Mouse (Mus musculus) limb, embryonic 12.5 days (tissue): Measurements from ENCODE around the gene Slc38a9. TPM values are rescaled to one million over a fixed set of nuclear protein-coding genes. Genes with fewer than 3 reads are reported as not detected.

Experiments
- ATAC-seq: fragments of 200-750 bp; cut with Nextera tagmentation; 2 replicates; pipeline ENCODE4 v1.8.0; 2017; ENCODE audit warnings: low read depth, moderate TSS enrichment; ENCODE audit not compliant: insufficient number of reproducible peaks, insufficient read depth, low FRiP score, low TSS enrichment
- H3K27ac ChIP-seq: fragments of 300-500 bp; sonication (generic); 2 replicates; pipeline ENCODE4 v1.5.1; 2016; ENCODE audit warnings: mild to moderate bottlenecking, moderate library complexity
- H3K27me3 ChIP-seq: fragments of 300-500 bp; sonication (generic); 2 replicates; pipeline ENCODE4 v1.6.1; 2016; ENCODE audit warnings: mild to moderate bottlenecking, moderate library complexity
- H3K36me3 ChIP-seq: fragments of 300-500 bp; sonication (generic); 2 replicates; pipeline ENCODE4 v1.6.1; 2016; ENCODE audit warnings: mild to moderate bottlenecking, moderate library complexity
- H3K4me1 ChIP-seq: fragments of 300-500 bp; sonication (generic); replicated peaks from 2 replicates; pipeline ENCODE4 v1.6.1; 2016
- H3K4me2 ChIP-seq: fragments of 300-500 bp; sonication (generic); 2 replicates; pipeline ENCODE4 v1.6.1; 2016; ENCODE audit warnings: mild to moderate bottlenecking, moderate library complexity
- H3K4me3 ChIP-seq: fragments of 300-500 bp; sonication (generic); replicated peaks from 2 replicates; pipeline ENCODE4 v1.5.1; 2016; ENCODE audit warnings: mild to moderate bottlenecking
- H3K9ac ChIP-seq: fragments of 300-500 bp; sonication (generic); replicated peaks from 2 replicates; pipeline ENCODE4 v1.6.1; 2016; ENCODE audit warnings: mild to moderate bottlenecking, moderate library complexity
- H3K9me3 ChIP-seq: fragments of 300-500 bp; sonication (generic); 2 replicates; pipeline ENCODE4 v1.6.1; 2016; ENCODE audit warnings: mild to moderate bottlenecking, moderate library complexity
- WGBS: fragments of 180-500 bp; shearing (Covaris S2); methylation state at CpG from one replicate; pipeline ENCODE4 v1.1.7; 2016; 5-methylcytosine and 5-hydroxymethylcytosine counted together
- polyA plus RNA-seq: library from polyadenylated mRNA; unstranded; fragments of >200 nt; fragmentation: Nextera tagmentation; extraction: Ambion mirVana; gene quantifications from 2 replicates; pipeline ENCODE4 v1.2.1, GENCODE M21; 2016

Gene Slc38a9
- polyA plus RNA-seq, 1 experiment from 2014 or later: 15.6 TPM

- no peak overlapping the region for H3K27ac ChIP-seq
- peaks cover 12% of the 10 kb centered on the region; the same call in 1 of the 2 replicates for H3K4me1 ChIP-seq
- H3K36me3 ChIP-seq: no peaks in the 10 kb centered on the region
- H3K9me3 ChIP-seq: peaks cover 9% of the 10 kb centered on the region
- H3K27me3 ChIP-seq: no peaks in the 10 kb centered on the region
- H3K9ac ChIP-seq: no peak overlapping the region
- H3K4me2 ChIP-seq: no peak overlapping the region
- no peak for ATAC-seq
- WGBS: 77% methylated on average over 11 of the region's 11 CpGs
- H3K4me3 ChIP-seq: no peak overlapping the region
Observed at GRCm38 (mm10) chr13:112772252-112772651, 111.7 kb downstream of the Slc38a9 start.

- Histone ChIP-seq H3K4me2 (no peak overlapping the region), H3K4me1 (peaks cover 12% of the 10 kb centered on the region; the same call in 1 of the 2 replicates), H3K27ac (no peak overlapping the region), H3K9me3 (peaks cover 3% of the 10 kb centered on the region), H3K4me3 (no peak overlapping the region), H3K27me3 (no peaks in the 10 kb centered on the region), H3K36me3 (no peaks in the 10 kb centered on the region), H3K9ac (no peak overlapping the region)
- ATAC-seq: no peak
- 79% methylated on average over 14 of the region's 14 CpGs for WGBS
Observed at GRCm38 (mm10) chr13:112772861-112773260, 112.3 kb downstream of the Slc38a9 start.

GRCm38 (mm10) chr13:112773991-112774675, 113.6 kb downstream of the Slc38a9 start:
- H3K27me3 ChIP-seq: no peaks in the 10 kb centered on the region
- WGBS: 94% methylated on average over 3 of the region's 3 CpGs
- ATAC-seq: no peak
- no peak overlapping the region for H3K4me2 ChIP-seq
- H3K9ac ChIP-seq: no peak overlapping the region
- no peaks in the 10 kb centered on the region for H3K36me3 ChIP-seq
- H3K27ac ChIP-seq: no peak overlapping the region
- no peak overlapping the region for H3K4me3 ChIP-seq
- H3K4me1 ChIP-seq: peaks cover 12% of the 10 kb centered on the region; the same call in 1 of the 2 replicates
- no peaks in the 10 kb centered on the region for H3K9me3 ChIP-seq

- ATAC-seq: no peak
- Histone ChIP-seq H3K27ac (no peak overlapping the region), H3K9me3 (no peaks in the 10 kb centered on the region), H3K36me3 (no peaks in the 10 kb centered on the region), H3K9ac (no peak overlapping the region), H3K27me3 (no peaks in the 10 kb centered on the region), H3K4me3 (no peak overlapping the region), H3K4me1 (peaks cover 5% of the 10 kb centered on the region; the same call in 1 of the 2 replicates), H3K4me2 (no peak overlapping the region)
- 85% methylated on average over 10 of the region's 10 CpGs for WGBS
Observed at GRCm38 (mm10) chr13:112775856-112776255, 115.3 kb downstream of the Slc38a9 start.

GRCm38 (mm10) chr13:112778407-112778806, 117.9 kb downstream of the Slc38a9 start:
- H3K4me1 ChIP-seq: no peaks in the 10 kb centered on the region
- H3K9me3 ChIP-seq: no peaks in the 10 kb centered on the region
- ATAC-seq: no peak
- whole genome bisulfite sequencing: 90% methylated on average over 5 of the region's 5 CpGs
- H3K4me2 ChIP-seq: no peak overlapping the region
- no peak overlapping the region for H3K27ac ChIP-seq
- H3K27me3 ChIP-seq: no peaks in the 10 kb centered on the region
- H3K4me3 ChIP-seq: no peak overlapping the region
- H3K36me3 ChIP-seq: no peaks in the 10 kb centered on the region
- no peak overlapping the region for H3K9ac ChIP-seq

GRCm38 (mm10) chr13:112785305-112785704, 124.8 kb downstream of the Slc38a9 start:
- Histone ChIP-seq H3K4me3 (no peak overlapping the region), H3K9me3 (no peaks in the 10 kb centered on the region), H3K9ac (no peak overlapping the region), H3K36me3 (no peaks in the 10 kb centered on the region), H3K27me3 (no peaks in the 10 kb centered on the region), H3K4me1 (no peaks in the 10 kb centered on the region), H3K27ac (no peak overlapping the region), H3K4me2 (no peak overlapping the region)
- ATAC-seq: no peak
- 69% methylated on average over 7 of the region's 7 CpGs for WGBS

GRCm38 (mm10) chr13:112786142-112786541, 125.6 kb downstream of the Slc38a9 start:
- Histone ChIP-seq H3K27ac (no peak overlapping the region), H3K36me3 (no peaks in the 10 kb centered on the region), H3K4me2 (no peak overlapping the region), H3K4me1 (no peaks in the 10 kb centered on the region), H3K9me3 (no peaks in the 10 kb centered on the region), H3K4me3 (no peak overlapping the region), H3K27me3 (no peaks in the 10 kb centered on the region), H3K9ac (no peak overlapping the region)
- ATAC-seq: no peak
- 88% methylated on average over 3 of the region's 3 CpGs for WGBS

- H3K9me3 ChIP-seq: no peaks in the 10 kb centered on the region
- H3K36me3 ChIP-seq: no peaks in the 10 kb centered on the region
- no peaks in the 10 kb centered on the region for H3K4me1 ChIP-seq
- no peak overlapping the region for H3K27ac ChIP-seq
- no peak overlapping the region for H3K4me2 ChIP-seq
- no peak for ATAC-seq
- no peak overlapping the region for H3K4me3 ChIP-seq
- no peaks in the 10 kb centered on the region for H3K27me3 ChIP-seq
- no peak overlapping the region for H3K9ac ChIP-seq
- 83% methylated on average over 10 of the region's 10 CpGs for WGBS
Observed at GRCm38 (mm10) chr13:112786942-112787533, 126.5 kb downstream of the Slc38a9 start.

Other genes with a start within 250 kb of the Slc38a9 start
- gene Il6st, start 196.7 kb upstream of the Slc38a9 start, polyA plus RNA-seq: 25.7 and 31.1 TPM in 2 replicates
- gene Il31ra, start 66.4 kb upstream of the Slc38a9 start, polyA plus RNA-seq: not detected in 2 replicates
- 0.54 and 0.59 TPM in 2 replicates for gene Ddx4, start 8.3 kb upstream of the Slc38a9 start, polyA plus RNA-seq
- gene Plpp1, start 140.0 kb downstream of the Slc38a9 start, polyA plus RNA-seq: 31.5 and 34.0 TPM in 2 replicates